Mouse (Mus musculus) G1E (cell line): ENCODE measurements around the gene Pam. TPM values are rescaled to one million over a fixed set of nuclear protein-coding genes. Genes with fewer than 3 reads are reported as not detected.

Experiments
- ATAC-seq: 2 replicates; pipeline ENCODE4 v1.8.0; 2016; ENCODE audit warnings: mild to moderate bottlenecking; ENCODE audit not compliant: insufficient number of reproducible peaks, poor library complexity, low FRiP score, severe bottlenecking; ENCODE audit errors: extremely low read depth
- DNase-seq: peaks from one replicate; pipeline ENCODE4 v3.0.0; 2012; ENCODE audit warnings: low spot score
- H3K27me3 ChIP-seq: 2 replicates; pipeline ENCODE4 v1.6.1; 2012; ENCODE audit warnings: mild to moderate bottlenecking, low read length, inconsistent platforms; ENCODE audit not compliant: insufficient read depth
- H3K36me3 ChIP-seq: replicated peaks from 2 replicates; pipeline ENCODE3; 2012; ENCODE audit warnings: mild to moderate bottlenecking, inconsistent platforms
- H3K4me1 ChIP-seq: 2 replicates; pipeline ENCODE4 v1.6.1; 2012; ENCODE audit warnings: low read depth, low read length, inconsistent platforms, mixed read lengths; ENCODE audit not compliant: insufficient read depth
- H3K4me3 ChIP-seq: 2 replicates; pipeline ENCODE4 v1.5.1; 2012; ENCODE audit warnings: low read depth, mild to moderate bottlenecking, inconsistent platforms, low read length, moderate library complexity, mixed read lengths
- H3K9me3 ChIP-seq: replicated peaks from 2 replicates; pipeline ENCODE4 v1.6.1; 2012; ENCODE audit warnings: inconsistent platforms
- CTCF ChIP-seq: IDR thresholded peaks from 2 replicates; pipeline ENCODE4 v1.5.1; 2012; ENCODE audit warnings: low read depth, low read length, inconsistent platforms, mixed read lengths
- GATA1 ChIP-seq: IDR thresholded peaks from 2 replicates; pipeline ENCODE4 v1.6.1; 2012; ENCODE audit warnings: borderline replicate concordance, low read length, inconsistent platforms, mixed read lengths
- GATA2 ChIP-seq: IDR thresholded peaks from 2 replicates; pipeline ENCODE4 v1.6.1; 2012; ENCODE audit warnings: low read depth, low read length, inconsistent platforms, borderline replicate concordance
- POLR2AphosphoS5 ChIP-seq: IDR thresholded peaks from 2 replicates; pipeline ENCODE4 v1.6.1; 2012; ENCODE audit warnings: low read depth, low read length, inconsistent platforms; ENCODE audit not compliant: insufficient replicate concordance
- TAL1 ChIP-seq: conservative IDR thresholded peaks from 2 replicates; pipeline ENCODE4 v1.6.1; 2012; ENCODE audit warnings: low read depth, low read length, inconsistent platforms, mixed read lengths
- polyA plus RNA-seq: library from polyadenylated mRNA; stranded (reverse); fragments of >175 nt; gene quantifications from 2 replicates; pipeline ENCODE4 v1.2.3, GENCODE M21; 2012
- total RNA-seq, 2 experiments: library from RNA; stranded (forward) in 1 of 2; stranded (reverse) in 1 of 2; fragments of 200-1000 nt in 1 of 2; fragments of >200 nt in 1 of 2; fragmentation: Nextera tagmentation in 1 of 2; gene quantifications; 2 replicates each; pipeline ENCODE4 v1.2.3; 2014 to 2017

Pam gene
- total and polyA plus RNA-seq, 3 experiments = 0.60 TPM; not detected in 2

DNA sequence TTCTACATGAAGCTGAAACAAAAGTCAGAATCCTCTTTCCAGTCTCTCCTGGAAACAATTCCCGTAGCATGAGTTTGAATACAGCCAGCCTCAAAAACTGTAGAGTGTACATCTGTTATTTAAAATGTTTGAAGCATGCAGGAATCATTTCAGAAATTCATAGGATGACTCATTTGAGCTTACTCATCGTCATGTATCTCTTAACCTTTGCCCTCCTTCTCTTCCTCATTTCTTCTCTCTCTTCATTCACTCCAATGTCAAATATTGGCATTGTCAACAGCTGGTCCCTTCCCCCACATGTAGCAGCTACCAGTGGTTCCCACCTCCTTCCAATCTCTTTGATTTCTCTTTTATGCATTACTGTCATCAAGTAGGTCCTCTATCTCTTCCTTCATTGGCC lies 59.7 kb downstream of the Pam start:
- no peak for ATAC-seq
- Histone ChIP-seq H3K4me1 (no peaks in the 10 kb centered on the region), H3K4me3 (no peak overlapping the region), H3K27me3 (no peaks in the 10 kb centered on the region), H3K9me3 (peaks cover 5% of the 10 kb centered on the region; the same call in 1 of the 2 replicates), H3K36me3 (no peaks in the 10 kb centered on the region)
- no peak for DNase-seq
- no peak for TF ChIP-seq CTCF
- no peak for TF ChIP-seq GATA2
- no peak for TF ChIP-seq TAL1
- no peak for TF ChIP-seq GATA1

GRCm38 (mm10) chr1:98031802-98032201 lies 63.6 kb downstream of the Pam start:
- H3K36me3 ChIP-seq = no peaks in the 10 kb centered on the region
- DNase-seq = no peak
- peaks cover 26% of the 10 kb centered on the region for H3K9me3 ChIP-seq
- no peaks in the 10 kb centered on the region for H3K4me1 ChIP-seq
- no peak for ATAC-seq
- no peak overlapping the region for H3K4me3 ChIP-seq
- no peaks in the 10 kb centered on the region for H3K27me3 ChIP-seq
- no peak for TF ChIP-seq GATA2
- TF ChIP-seq POLR2AphosphoS5 = no peak
- TF ChIP-seq TAL1 = no peak
- no peak for TF ChIP-seq CTCF
- no peak for TF ChIP-seq GATA1

- H3K36me3 ChIP-seq = no peaks in the 10 kb centered on the region
- no peaks in the 10 kb centered on the region for H3K4me1 ChIP-seq
- no peak for ATAC-seq
- no peaks in the 10 kb centered on the region for H3K27me3 ChIP-seq
- no peak for DNase-seq
- peaks cover 25% of the 10 kb centered on the region for H3K9me3 ChIP-seq
- TF ChIP-seq GATA2 = no peak
- no peak for TF ChIP-seq TAL1
- TF ChIP-seq CTCF = no peak
- H3K4me3 ChIP-seq = no peak overlapping the region
These were observed 66.4 kb downstream of the Pam start for GRCm38 (mm10) chr1:98029025-98029424.

GRCm38 (mm10) chr1:98028468-98028867 lies 67.0 kb downstream of the Pam start:
- Histone ChIP-seq H3K4me3 (no peak overlapping the region), H3K9me3 (peaks cover 27% of the 10 kb centered on the region), H3K36me3 (no peaks in the 10 kb centered on the region), H3K4me1 (no peaks in the 10 kb centered on the region), H3K27me3 (no peaks in the 10 kb centered on the region)
- TF ChIP-seq CTCF (no peak), TAL1 (no peak), GATA1 (no peak), GATA2 (no peak), POLR2AphosphoS5 (no peak)
- no peak for ATAC-seq
- DNase-seq = no peak

GRCm38 (mm10) chr1:98027959-98028358 lies 67.5 kb downstream of the Pam start:
- no peak overlapping the region for H3K4me3 ChIP-seq
- no peaks in the 10 kb centered on the region for H3K27me3 ChIP-seq
- H3K36me3 ChIP-seq = no peaks in the 10 kb centered on the region
- no peaks in the 10 kb centered on the region for H3K4me1 ChIP-seq
- DNase-seq (no peak), ATAC-seq (no peak)
- H3K9me3 ChIP-seq = peaks cover 27% of the 10 kb centered on the region
- TF ChIP-seq TAL1 (no peak), POLR2AphosphoS5 (no peak), GATA1 (no peak), CTCF (no peak), GATA2 (no peak)

DNA sequence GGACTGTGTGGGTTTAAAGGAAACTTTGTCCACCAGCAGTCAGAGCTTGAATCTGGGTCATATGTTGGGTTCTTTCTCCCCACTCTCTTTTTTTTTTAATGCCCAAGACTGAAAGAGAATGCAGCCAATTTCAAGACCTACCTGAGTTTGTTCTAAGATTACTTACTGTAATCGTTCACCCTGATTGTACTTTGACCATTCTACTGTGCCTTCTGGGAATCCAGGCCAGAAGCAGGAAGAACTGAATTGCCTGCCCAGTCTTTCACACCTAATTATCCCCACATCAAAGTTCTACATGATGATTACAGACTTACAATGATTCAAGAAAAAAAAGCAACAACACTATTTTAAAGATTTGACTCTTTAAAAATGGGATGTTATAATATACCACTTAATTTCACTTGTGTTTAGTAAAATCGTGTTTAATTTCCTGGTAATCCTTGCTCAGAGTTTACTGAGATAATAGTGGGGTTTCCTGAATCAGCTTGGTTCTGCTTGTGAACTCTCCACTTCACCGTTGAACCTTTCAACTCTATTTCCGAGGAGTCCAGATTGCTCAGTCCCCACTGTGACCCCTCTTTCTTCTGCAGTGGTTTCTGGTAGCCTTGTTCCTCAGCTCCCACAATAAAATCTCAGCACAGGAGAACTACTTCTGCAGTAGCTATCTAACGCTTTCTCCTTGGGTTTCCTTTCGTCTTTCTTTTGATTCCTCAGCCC lies 69.4 kb downstream of the Pam start:
- Histone ChIP-seq H3K4me1 (no peaks in the 10 kb centered on the region), H3K4me3 (no peak overlapping the region), H3K9me3 (peaks cover 30% of the 10 kb centered on the region), H3K36me3 (no peaks in the 10 kb centered on the region), H3K27me3 (no peaks in the 10 kb centered on the region)
- TF ChIP-seq POLR2AphosphoS5 = no peak
- TF ChIP-seq GATA2 = no peak
- no peak for TF ChIP-seq GATA1
- no peak for TF ChIP-seq CTCF
- no peak for TF ChIP-seq TAL1
- DNase-seq (no peak), ATAC-seq (no peak)

DNA sequence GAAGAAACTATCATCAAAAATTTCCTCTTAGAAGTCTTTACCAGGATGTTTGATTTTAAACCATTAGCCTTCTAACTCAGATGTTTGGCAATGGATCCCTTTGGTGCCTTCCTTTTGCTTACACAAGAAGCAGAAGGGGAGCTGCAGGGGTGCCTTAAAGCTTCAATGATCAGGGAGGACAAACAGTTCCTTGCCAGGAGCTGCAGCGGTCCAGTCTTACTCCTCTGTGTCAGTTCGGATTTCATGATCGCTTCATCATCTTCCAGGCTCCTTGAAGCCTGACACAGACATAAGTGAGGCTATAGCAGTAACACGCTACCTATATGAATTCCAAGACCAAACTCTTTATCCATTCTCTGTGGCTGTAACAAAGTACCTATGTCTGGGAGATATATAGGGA lies 71.6 kb downstream of the Pam start:
- Histone ChIP-seq H3K4me1 (no peaks in the 10 kb centered on the region), H3K27me3 (no peaks in the 10 kb centered on the region), H3K36me3 (no peaks in the 10 kb centered on the region), H3K4me3 (no peak overlapping the region), H3K9me3 (peaks cover 24% of the 10 kb centered on the region)
- no peak for DNase-seq
- ATAC-seq = no peak
- TF ChIP-seq POLR2AphosphoS5 (no peak), GATA1 (no peak), TAL1 (no peak), CTCF (no peak), GATA2 (no peak)
